In genomic region chr11:120572417-120572751, GRCm38 (mm10) we compare ENCODE assay signal across 8 mouse cellular contexts. TPM values are rescaled to one million over a fixed set of nuclear protein-coding genes. Genes with fewer than 3 reads are reported as not detected.
DNase-seq lines count a peak whose midpoint lies in the region; ATAC-seq and TF ChIP-seq lines count a peak whose summit lies in the region.

No protein-coding gene starts in this region.

- no peaks in the 10 kb centered on the region for H3K36me3 ChIP-seq in testis, adult 2 months (ENCODE audit: control insufficient read depth, insufficient read depth, low read length)
- peaks cover 40% of the 10 kb centered on the region for H3K36me3 ChIP-seq in limb, embryonic 15.5 days
- peaks cover 18% of the 10 kb centered on the region for H3K36me3 ChIP-seq in stomach, embryonic 16.5 days (ENCODE audit: control insufficient read depth, insufficient read depth, low read length)

- H3K27ac ChIP-seq in testis, adult 2 months (ENCODE audit: control insufficient read depth, insufficient read depth, low read depth, low read length), result peak overlapping the region; percentile 91
- peak overlapping the region; percentile 97 for H3K27ac ChIP-seq in limb, embryonic 15.5 days
- H3K27ac ChIP-seq in stomach, embryonic 16.5 days (ENCODE audit: low read length), result peak overlapping the region; percentile 90

- peak overlapping the region; percentile 76 for H3K4me2 ChIP-seq in limb, embryonic 15.5 days
- H3K4me2 ChIP-seq in stomach, embryonic 16.5 days (ENCODE audit: low read depth, low read length), result peak overlapping the region; percentile 89

- no peak for TF ChIP-seq POLR2A in testis, adult 2 months (IDR thresholded peaks at IDR 0.05; ENCODE audit: control insufficient read depth, low read depth, low read length)

- peak overlapping the region; percentile 94 for H3K9ac ChIP-seq in limb, embryonic 15.5 days
- peak overlapping the region; percentile 95 for H3K9ac ChIP-seq in stomach, embryonic 16.5 days (ENCODE audit: low read length)

- whole genome bisulfite sequencing in limb, embryonic 15.5 days, result 0% methylated on average over 23 of the region's 24 CpGs
- under 1% methylated on average over 22 of the region's 24 CpGs for WGBS in stomach, embryonic 16.5 days

- TF ChIP-seq CTCF in testis, adult 2 months (IDR thresholded peaks at IDR 0.05; ENCODE audit: control insufficient read depth, insufficient read depth, insufficient replicate concordance, low read depth, low read length), result no peak

- peak; percentile 8; the same call in 1 of the 2 replicates for ATAC-seq in limb, embryonic 15.5 days (ENCODE audit: insufficient number of reproducible peaks, low FRiP score, low TSS enrichment, low read depth)
- peak; percentile 5 for ATAC-seq in stomach, embryonic 16.5 days (ENCODE audit: insufficient read depth, low FRiP score)

- peak overlapping the region; percentile 96 for H3K4me3 ChIP-seq in testis, adult 2 months (ENCODE audit: control insufficient read depth, low read depth, low read length)
- H3K4me3 ChIP-seq in limb, embryonic 15.5 days, result peak overlapping the region; percentile 80
- H3K4me3 ChIP-seq in stomach, embryonic 16.5 days (replicated peaks; ENCODE audit: low read length), result peak overlapping the region; percentile 98

- peak; percentile 39 for DNase-seq in cerebellum, adult 8-10 months
- DNase-seq in cerebellum, adult 18-20 months, result no peak
- DNase-seq in testis, postnatal 14 days (ENCODE audit: low spot score), result no peak
- no peak for DNase-seq in embryo, embryonic 10.5 days (ENCODE audit: low spot score)
- no peak for DNase-seq in spleen, adult 12 weeks (ENCODE audit: low spot score)

- H3K4me1 ChIP-seq in testis, adult 2 months (ENCODE audit: control insufficient read depth, insufficient read depth, low read length), result peaks cover 12% of the 10 kb centered on the region
- H3K4me1 ChIP-seq in limb, embryonic 15.5 days, result peaks cover 28% of the 10 kb centered on the region
- peaks cover 18% of the 10 kb centered on the region for H3K4me1 ChIP-seq in stomach, embryonic 16.5 days (ENCODE audit: control insufficient read depth, insufficient read depth, low read length)

- H3K27me3 ChIP-seq in testis, adult 2 months (ENCODE audit: control insufficient read depth, insufficient read depth, low read length), result no peaks in the 10 kb centered on the region
- H3K27me3 ChIP-seq in limb, embryonic 15.5 days, result no peaks in the 10 kb centered on the region
- H3K27me3 ChIP-seq in stomach, embryonic 16.5 days (ENCODE audit: control insufficient read depth, insufficient read depth, low read length), result no peaks in the 10 kb centered on the region

- no peaks in the 10 kb centered on the region for H3K9me3 ChIP-seq in limb, embryonic 15.5 days
- no peaks in the 10 kb centered on the region for H3K9me3 ChIP-seq in stomach, embryonic 16.5 days (replicated peaks; ENCODE audit: control insufficient read depth, low read length)

RNA-seq across cellular contexts. Expression of gene P4hb, which starts 0.7 kb away (rescaled TPM):
- polyA plus RNA-seq in testis, adult 2 months (2012; rRNA removed), result 46.7 and 55.1 TPM in 2 replicates
- 1,021 and 1,099 TPM in 2 replicates for polyA plus RNA-seq in limb, embryonic 15.5 days (2015; fragmentation: Nextera tagmentation; extraction: Ambion mirVana)
- polyA plus RNA-seq in stomach, embryonic 16.5 days (2015; fragmentation: Nextera tagmentation; extraction: Ambion mirVana), result 1,026 and 1,183 TPM in 2 replicates

RNA-seq across cellular contexts. Expression of gene Arhgdia, which starts 9.0 kb away (rescaled TPM):
- polyA plus RNA-seq in testis, adult 2 months (2012; rRNA removed), result 94.7 and 101 TPM in 2 replicates
- 581 and 641 TPM in 2 replicates for polyA plus RNA-seq in limb, embryonic 15.5 days (2015; fragmentation: Nextera tagmentation; extraction: Ambion mirVana)
- 543 and 584 TPM in 2 replicates for polyA plus RNA-seq in stomach, embryonic 16.5 days (2015; fragmentation: Nextera tagmentation; extraction: Ambion mirVana)

RNA-seq across cellular contexts. Expression of gene Ppp1r27, which starts 21.5 kb away (rescaled TPM):
- polyA plus RNA-seq in testis, adult 2 months (2012; rRNA removed), result 31.2 and 31.6 TPM in 2 replicates
- polyA plus RNA-seq in limb, embryonic 15.5 days (2015; fragmentation: Nextera tagmentation; extraction: Ambion mirVana), result 3.2 and 11.9 TPM in 2 replicates
- polyA plus RNA-seq in stomach, embryonic 16.5 days (2015; fragmentation: Nextera tagmentation; extraction: Ambion mirVana), result 2.9 TPM in 1 of 2 replicates, not detected in the other

RNA-seq across cellular contexts. Expression of gene Mcrip1, which starts 22.9 kb away (rescaled TPM):
- polyA plus RNA-seq in testis, adult 2 months (2012; rRNA removed), result 196 and 204 TPM in 2 replicates
- 237 and 239 TPM in 2 replicates for polyA plus RNA-seq in limb, embryonic 15.5 days (2015; fragmentation: Nextera tagmentation; extraction: Ambion mirVana)
- polyA plus RNA-seq in stomach, embryonic 16.5 days (2015; fragmentation: Nextera tagmentation; extraction: Ambion mirVana), result 152 and 171 TPM in 2 replicates

RNA-seq across cellular contexts. Expression of gene Alyref, which starts 25.8 kb away (rescaled TPM):
- polyA plus RNA-seq in testis, adult 2 months (2012; rRNA removed), result 22.8 and 23.6 TPM in 2 replicates
- 342 and 405 TPM in 2 replicates for polyA plus RNA-seq in limb, embryonic 15.5 days (2015; fragmentation: Nextera tagmentation; extraction: Ambion mirVana)
- polyA plus RNA-seq in stomach, embryonic 16.5 days (2015; fragmentation: Nextera tagmentation; extraction: Ambion mirVana), result 37.0 and 55.5 TPM in 2 replicates

Comparison
In these comparisons a context has a peak if more than half of its experiments do, and no peak if none do; other contexts are left out.
1. RNA of gene P4hb, which starts 0.7 kb away (polyA plus RNA-seq): 1,026 to 1,183 TPM in stomach, embryonic 16.5 days and 1,021 to 1,099 TPM in limb, embryonic 15.5 days; 46.7 to 55.1 TPM in testis, adult 2 months; every median in the first group is over 10 times any median in the second.
2. Peak in every context shown above with its lines, with median percentiles within 50 percentile points of each other: H3K27ac ChIP-seq and H3K4me3 ChIP-seq.